Mouse (Mus musculus): ENCODE measurements around the gene Nr2c1.

The Nr2c1 gene

DNA sequence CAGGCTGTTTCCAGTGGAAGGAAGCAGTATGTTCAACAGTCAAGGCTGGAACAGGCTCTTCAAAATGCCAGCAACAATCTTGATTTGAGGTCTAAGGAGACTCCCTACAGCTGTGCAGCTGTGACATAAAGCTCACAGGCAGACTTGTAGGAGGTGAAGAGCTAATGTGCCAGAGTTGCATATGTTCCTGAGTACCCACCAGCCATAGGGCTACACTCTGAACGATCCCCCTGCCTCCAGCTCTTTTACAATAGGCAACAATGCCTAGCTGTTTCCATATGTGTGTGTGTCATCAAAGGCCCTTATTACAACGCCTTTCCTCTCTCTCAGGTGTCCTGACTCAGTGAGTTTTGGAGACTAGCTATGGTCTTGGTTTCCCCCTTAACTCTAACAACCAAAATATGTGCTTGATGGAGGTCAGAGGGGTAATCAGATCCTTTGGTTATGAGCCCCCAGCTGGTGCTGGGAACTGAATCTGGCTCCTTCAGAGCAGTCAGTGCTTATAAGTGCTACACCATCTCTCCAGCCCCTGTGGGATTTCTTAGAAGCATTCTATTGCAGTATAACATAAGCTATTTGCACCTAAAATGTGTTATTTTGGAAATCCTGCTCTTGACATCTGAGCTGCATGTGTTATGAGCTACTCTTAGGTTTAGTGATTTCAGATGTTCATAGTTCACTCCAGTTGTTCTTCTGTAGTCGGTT, 7.4 kb upstream of the Nr2c1 start:
- no peak; the same call in 1 of the 2 replicates for ATAC-seq (ENCODE audit: low TSS enrichment)

DNA sequence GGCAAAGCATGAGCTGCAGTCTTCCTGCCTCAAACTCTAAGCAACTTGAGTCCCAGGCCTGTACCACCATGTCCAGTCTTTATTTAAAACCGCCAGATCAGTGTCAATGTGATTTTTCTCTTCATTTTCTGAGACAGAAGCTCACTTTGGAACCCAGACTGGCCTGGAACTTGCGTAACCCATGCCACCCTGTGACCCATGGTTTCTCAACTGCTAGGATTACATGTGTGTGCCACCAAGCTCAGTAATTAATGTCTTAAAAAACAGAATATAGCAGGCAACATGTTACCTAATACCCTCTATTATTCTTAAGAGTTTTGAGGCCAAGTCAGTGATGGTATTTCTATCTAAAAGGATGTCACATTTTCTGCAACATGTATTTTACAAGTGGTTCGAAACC, 5.4 kb upstream of the Nr2c1 start:
- no peak for ATAC-seq (ENCODE audit: low TSS enrichment)

DNA sequence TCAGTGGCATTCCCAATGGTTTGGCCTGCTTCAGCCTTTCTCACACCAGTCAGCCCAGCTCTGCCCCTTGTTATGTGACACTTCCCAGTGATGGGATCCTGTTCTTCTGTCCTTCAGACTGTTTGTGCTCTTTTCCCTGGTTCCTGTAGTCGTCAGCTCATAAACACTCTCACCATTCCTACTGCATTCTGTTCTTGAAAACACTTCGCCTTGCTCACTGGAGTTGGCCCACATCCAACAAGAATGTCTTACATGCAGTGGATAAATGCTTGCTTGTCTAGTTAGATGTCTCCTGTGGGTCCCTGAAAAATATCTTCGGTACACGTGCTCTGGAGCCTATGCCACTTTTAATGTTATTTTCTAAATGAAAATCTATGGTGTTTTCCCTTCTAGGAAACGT, 3.2 kb upstream of the Nr2c1 start:
- no peak for ATAC-seq (ENCODE audit: low TSS enrichment)

- ATAC-seq (ENCODE audit: low TSS enrichment) = no peak
These were observed 450 bp upstream of the Nr2c1 start for GRCm38 (mm10) chr10:94147391-94147755.

GRCm38 (mm10) chr10:94151488-94151887, 3.7 kb downstream of the Nr2c1 start:
- no peak for ATAC-seq (ENCODE audit: low TSS enrichment)

GRCm38 (mm10) chr10:94153841-94154240, 6.0 kb downstream of the Nr2c1 start:
- ATAC-seq (ENCODE audit: low TSS enrichment) = no peak

GRCm38 (mm10) chr10:94158962-94159361, 11.1 kb downstream of the Nr2c1 start:
- no peak for ATAC-seq (ENCODE audit: low TSS enrichment)

GRCm38 (mm10) chr10:94159406-94159805, 11.6 kb downstream of the Nr2c1 start:
- ATAC-seq (ENCODE audit: low TSS enrichment) = no peak

- ATAC-seq (ENCODE audit: low TSS enrichment) = no peak
These were observed 13.4 kb downstream of the Nr2c1 start for GRCm38 (mm10) chr10:94161051-94161765.

DNA sequence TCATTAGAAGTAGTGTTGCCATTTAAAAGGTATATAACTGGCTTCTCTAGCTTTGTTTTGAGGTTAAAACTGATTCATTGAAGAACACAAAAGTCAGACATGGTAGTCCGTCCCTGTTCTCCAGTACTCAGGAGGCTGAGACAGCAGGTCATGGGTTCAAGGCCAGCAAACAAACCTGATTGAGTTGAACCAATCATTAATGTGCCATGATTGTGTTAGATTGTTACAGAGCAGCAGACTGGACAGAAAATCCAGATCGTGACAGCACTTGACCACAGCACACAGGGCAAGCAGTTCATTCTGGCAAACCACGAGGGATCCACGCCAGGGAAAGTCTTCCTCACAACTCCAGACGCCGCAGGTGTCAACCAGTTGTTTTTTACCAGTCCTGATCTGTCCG, 14.2 kb downstream of the Nr2c1 start:
- no peak for ATAC-seq (ENCODE audit: low TSS enrichment)

DNA sequence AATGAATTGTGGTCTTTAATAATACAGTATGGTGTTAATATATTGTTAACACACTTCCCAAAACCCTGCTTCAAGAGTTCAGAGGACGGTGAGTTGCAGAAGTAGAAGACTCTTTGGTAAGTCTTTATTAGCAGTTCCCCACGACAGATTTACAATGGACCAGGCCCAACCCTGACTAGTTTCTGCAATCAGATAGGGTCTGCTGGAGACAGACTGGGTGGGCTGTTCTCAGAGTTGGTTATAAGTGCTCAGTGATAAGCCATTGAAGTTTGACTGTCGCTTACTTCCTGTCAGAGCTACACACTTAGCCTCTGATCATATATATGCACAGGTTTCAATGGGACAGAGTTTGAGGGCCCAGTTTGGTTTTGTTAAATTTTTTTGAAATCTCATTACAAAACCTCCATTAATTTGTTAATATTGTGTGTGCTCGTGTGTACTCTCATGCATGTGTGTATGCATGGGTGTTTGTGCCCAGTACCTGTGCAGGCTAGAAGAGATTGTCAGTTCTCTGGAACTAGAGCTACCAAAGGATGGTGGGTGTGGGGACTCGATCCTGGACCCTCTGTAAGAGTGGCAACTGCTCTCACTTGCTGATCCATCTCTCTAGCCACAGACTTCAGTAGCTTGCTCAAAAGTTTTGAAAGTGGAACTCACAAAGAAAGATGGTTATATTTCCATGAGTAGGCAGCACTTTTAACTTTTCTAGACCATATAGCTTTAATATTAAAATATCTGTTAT, 16.5 kb downstream of the Nr2c1 start:
- no peak for ATAC-seq (ENCODE audit: low TSS enrichment)

GRCm38 (mm10) chr10:94165426-94165825, 17.6 kb downstream of the Nr2c1 start:
- no peak for ATAC-seq (ENCODE audit: low TSS enrichment)

GRCm38 (mm10) chr10:94167051-94167750, 19.4 kb downstream of the Nr2c1 start:
- ATAC-seq (ENCODE audit: low TSS enrichment) = no peak

- ATAC-seq (ENCODE audit: low TSS enrichment) = no peak
These were observed 23.8 kb downstream of the Nr2c1 start for GRCm38 (mm10) chr10:94171440-94172130.

- no peak for ATAC-seq (ENCODE audit: low TSS enrichment)
These were observed 24.3 kb downstream of the Nr2c1 start for GRCm38 (mm10) chr10:94172137-94172536.

- no peak for ATAC-seq (ENCODE audit: low TSS enrichment)
These were observed 24.9 kb downstream of the Nr2c1 start for GRCm38 (mm10) chr10:94172706-94173105.

DNA sequence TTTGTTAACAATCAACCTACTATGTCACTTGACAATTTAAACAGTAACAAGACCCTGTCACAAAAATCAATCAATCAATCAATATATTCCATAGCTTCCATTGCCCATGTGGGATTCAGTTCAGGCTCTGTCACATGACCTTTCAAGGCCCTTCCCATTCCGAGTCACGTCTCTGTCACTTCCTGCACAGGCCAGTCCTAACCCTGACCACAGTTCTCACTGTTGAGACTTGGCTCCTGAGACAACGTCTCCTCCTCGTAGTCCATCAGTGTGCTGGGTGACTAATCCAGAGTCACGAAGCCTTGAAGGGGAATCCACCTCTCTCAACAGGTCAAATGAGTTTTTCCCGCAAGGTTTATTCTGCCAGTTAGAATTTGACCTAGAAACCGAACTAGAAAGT, 26.8 kb downstream of the Nr2c1 start:
- ATAC-seq (ENCODE audit: low TSS enrichment) = no peak

- no peak for ATAC-seq (ENCODE audit: low TSS enrichment)
These were observed 35.4 kb downstream of the Nr2c1 start for GRCm38 (mm10) chr10:94183199-94183598.

- peak; percentile 96 for ATAC-seq (ENCODE audit: low TSS enrichment)
These were observed 50.9 kb downstream of the Nr2c1 start, which contains the start of gene Ndufa12 for GRCm38 (mm10) chr10:94198482-94199405. TSS of gene Ndufa12 (plus strand) at chr10:94198720.

DNA sequence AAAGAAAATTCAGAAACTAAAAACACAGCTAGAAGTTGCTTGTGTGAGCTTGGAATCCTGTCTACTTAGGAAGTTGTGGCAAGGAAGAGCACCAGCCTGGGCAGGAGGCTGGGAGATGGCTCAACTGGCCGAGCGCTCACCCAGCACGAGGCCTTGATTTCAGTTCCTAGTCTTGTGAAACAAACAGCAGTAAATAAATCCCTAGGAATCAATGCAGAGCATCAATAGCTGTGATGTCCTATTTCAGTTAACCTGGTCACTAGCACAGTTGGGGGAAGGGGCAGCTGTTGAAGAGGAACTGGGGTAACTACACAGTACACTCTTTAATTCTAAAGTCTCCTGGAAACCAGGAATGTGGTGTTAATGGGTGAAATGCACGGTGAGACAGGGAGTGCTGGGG, 57.1 kb downstream of the Nr2c1 start:
- ATAC-seq (ENCODE audit: low TSS enrichment) = no peak

Data from frontal cortex, adult (tissue).